Mouse (Mus musculus): ENCODE data around the gene Cacng3.

The Cacng3 gene

GRCm38 (mm10) chr7:122718540-122718939 is 48.2 kb downstream of the Cacng3 start:
- no peak for DNase-seq (ENCODE audit: extremely low read depth, low read depth)

GRCm38 (mm10) chr7:122723358-122723876 is 53.1 kb downstream of the Cacng3 start:
- DNase-seq (ENCODE audit: extremely low read depth, low read depth) = no peak

- no peak for DNase-seq (ENCODE audit: extremely low read depth, low read depth)
These were observed 56.1 kb downstream of the Cacng3 start for GRCm38 (mm10) chr7:122726376-122726775.

GRCm38 (mm10) chr7:122728186-122728585 is 57.9 kb downstream of the Cacng3 start:
- no peak for DNase-seq (ENCODE audit: extremely low read depth, low read depth)

GRCm38 (mm10) chr7:122728846-122729245 is 58.6 kb downstream of the Cacng3 start:
- DNase-seq (ENCODE audit: extremely low read depth, low read depth) = no peak

GRCm38 (mm10) chr7:122735323-122735722 is 65.0 kb downstream of the Cacng3 start:
- DNase-seq (ENCODE audit: extremely low read depth, low read depth) = no peak

- no peak for DNase-seq (ENCODE audit: extremely low read depth, low read depth)
These were observed 68.2 kb downstream of the Cacng3 start for GRCm38 (mm10) chr7:122738541-122738940.

GRCm38 (mm10) chr7:122740663-122741062 is 70.4 kb downstream of the Cacng3 start:
- DNase-seq (ENCODE audit: extremely low read depth, low read depth) = no peak

GRCm38 (mm10) chr7:122755920-122756603 is 85.8 kb downstream of the Cacng3 start:
- DNase-seq (ENCODE audit: extremely low read depth, low read depth) = no peak

GRCm38 (mm10) chr7:122758645-122759044 is 88.4 kb downstream of the Cacng3 start:
- DNase-seq (ENCODE audit: extremely low read depth, low read depth) = no peak

- no peak for DNase-seq (ENCODE audit: extremely low read depth, low read depth)
These were observed 94.2 kb downstream of the Cacng3 start for GRCm38 (mm10) chr7:122764506-122764905.

- DNase-seq (ENCODE audit: extremely low read depth, low read depth) = no peak
These were observed 98.2 kb downstream of the Cacng3 start for GRCm38 (mm10) chr7:122768292-122769020.

- no peak for DNase-seq (ENCODE audit: extremely low read depth, low read depth)
These were observed 109.3 kb downstream of the Cacng3 start for GRCm38 (mm10) chr7:122779601-122780000.

- no peak for DNase-seq (ENCODE audit: extremely low read depth, low read depth)
These were observed 119.6 kb downstream of the Cacng3 start for GRCm38 (mm10) chr7:122789929-122790328.

GRCm38 (mm10) chr7:122793655-122794346 is 123.5 kb downstream of the Cacng3 start:
- DNase-seq (ENCODE audit: extremely low read depth, low read depth) = no peak

- no peak for DNase-seq (ENCODE audit: extremely low read depth, low read depth)
These were observed 124.8 kb downstream of the Cacng3 start for GRCm38 (mm10) chr7:122795140-122795539.

- DNase-seq (ENCODE audit: extremely low read depth, low read depth) = no peak
These were observed 130.5 kb downstream of the Cacng3 start for GRCm38 (mm10) chr7:122800821-122801220.

GRCm38 (mm10) chr7:122803839-122804496 is 133.7 kb downstream of the Cacng3 start:
- no peak for DNase-seq (ENCODE audit: extremely low read depth, low read depth)

- no peak for DNase-seq (ENCODE audit: extremely low read depth, low read depth)
These were observed 136.2 kb downstream of the Cacng3 start for GRCm38 (mm10) chr7:122806531-122806930.

- DNase-seq (ENCODE audit: extremely low read depth, low read depth) = no peak
These were observed 143.4 kb downstream of the Cacng3 start for GRCm38 (mm10) chr7:122813724-122814123.

GRCm38 (mm10) chr7:122817565-122817964 is 147.3 kb downstream of the Cacng3 start:
- no peak for DNase-seq (ENCODE audit: extremely low read depth, low read depth)
